Mouse (Mus musculus) layer of hippocampus, adult 9-10 months (tissue): ENCODE data around the gene Zfp612.

ENCODE experiments used
- DNase-seq: peaks from one replicate; pipeline ENCODE4 v3.0.0; 2022; ENCODE audit warnings: low spot score

Zfp612 gene

GRCm38 (mm10) chr8:110134236-110134635, 54.7 kb downstream of the Zfp612 start:
- no peak for DNase-seq

GRCm38 (mm10) chr8:110135515-110135914, 56.0 kb downstream of the Zfp612 start:
- no peak for DNase-seq

- DNase-seq: no peak
These were observed 60.6 kb downstream of the Zfp612 start for GRCm38 (mm10) chr8:110140156-110140555.

GRCm38 (mm10) chr8:110140770-110141169, 61.2 kb downstream of the Zfp612 start:
- no peak for DNase-seq
